Mouse (Mus musculus) adrenal gland, adult 18-20 months (tissue): ENCODE data around the gene Ccnq. TPM values are rescaled to one million over a fixed set of nuclear protein-coding genes. Genes with fewer than 3 reads are reported as not detected.
"Not testable (repeated sequence)": the region's sequence is repeated elsewhere in the genome, so short reads cannot be mapped to it uniquely, and the experiment has no call there.

Experiments
- DNase-seq, 2 experiments: peaks; one replicate each; pipeline ENCODE4 v3.0.0; 2021 to 2022; ENCODE audit warnings: low spot score in 2 of 2
- total RNA-seq, 2 experiments: library from RNA; stranded (reverse); gene quantifications; 1 replicate in 1 of 2; 2 replicates in 1 of 2; pipeline ENCODE4 v1.2.3; 2021

Ccnq gene
- total RNA-seq, 2 experiments from 2014 or later, result 35.8 to 45.9 TPM

DNA sequence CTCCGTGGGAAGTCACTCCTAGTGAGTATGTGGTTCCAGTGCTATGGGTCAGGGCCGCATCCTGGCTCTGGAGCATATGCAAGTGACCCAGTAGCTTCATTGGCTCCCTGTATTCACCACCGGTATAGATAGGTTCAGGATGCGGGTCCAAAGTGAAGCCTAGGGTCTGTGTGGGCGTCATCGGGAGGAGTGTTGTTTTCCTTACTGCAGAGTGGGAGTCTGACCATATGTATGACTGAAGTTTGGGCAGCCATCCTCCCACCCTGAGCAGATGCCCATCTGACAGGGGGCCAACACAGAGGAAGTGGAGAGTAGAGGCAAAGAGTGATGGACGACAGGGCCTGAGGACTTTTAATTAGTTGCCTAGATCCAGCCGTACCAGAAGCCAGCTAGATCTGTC, 12.8 kb upstream of the Ccnq start:
- no peak for DNase-seq

DNA sequence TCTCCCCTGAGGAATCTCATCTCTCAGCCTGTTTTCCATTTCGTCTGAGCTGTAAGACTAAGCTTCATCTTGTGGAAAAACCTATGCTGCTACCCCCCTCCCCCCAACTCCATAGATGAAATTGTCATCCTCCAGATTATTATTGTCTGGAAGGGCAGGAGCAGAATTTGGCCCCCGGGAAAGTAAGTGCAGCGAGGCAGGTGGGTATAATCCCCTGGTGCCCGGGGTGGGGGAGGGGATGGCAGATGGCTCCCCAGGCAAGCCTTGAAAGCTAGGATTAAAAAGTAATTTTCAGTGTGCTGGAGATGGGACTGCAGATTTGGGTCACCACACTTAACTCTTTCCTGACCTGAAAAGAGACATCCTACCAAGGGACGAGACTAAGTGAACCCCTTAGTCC, 10.7 kb upstream of the Ccnq start:
- DNase-seq, result no peak

- no peak for DNase-seq
These were observed 9.6 kb upstream of the Ccnq start for GRCm38 (mm10) chr11:78761086-78761485.

DNA sequence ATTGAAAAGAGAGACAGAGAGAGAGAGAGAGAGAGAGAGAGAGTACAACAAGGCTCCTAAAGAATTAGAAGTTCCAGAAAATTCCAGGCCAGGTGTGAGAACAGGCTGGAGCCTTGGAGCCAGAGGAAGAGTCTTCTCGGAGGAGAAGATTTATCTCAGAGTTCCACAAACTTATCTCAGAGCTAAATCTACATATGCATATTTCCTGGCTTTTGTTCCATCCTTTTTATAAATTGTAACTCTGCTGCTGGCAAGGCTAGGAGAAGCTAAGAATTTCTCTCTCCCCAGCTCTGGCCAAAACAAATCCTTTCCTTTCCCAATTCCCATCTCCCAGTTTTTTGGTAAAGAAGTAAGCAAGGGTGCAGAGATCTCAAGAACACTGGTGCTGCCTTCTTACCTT, 3.8 kb upstream of the Ccnq start:
- DNase-seq, result no peak

DNA sequence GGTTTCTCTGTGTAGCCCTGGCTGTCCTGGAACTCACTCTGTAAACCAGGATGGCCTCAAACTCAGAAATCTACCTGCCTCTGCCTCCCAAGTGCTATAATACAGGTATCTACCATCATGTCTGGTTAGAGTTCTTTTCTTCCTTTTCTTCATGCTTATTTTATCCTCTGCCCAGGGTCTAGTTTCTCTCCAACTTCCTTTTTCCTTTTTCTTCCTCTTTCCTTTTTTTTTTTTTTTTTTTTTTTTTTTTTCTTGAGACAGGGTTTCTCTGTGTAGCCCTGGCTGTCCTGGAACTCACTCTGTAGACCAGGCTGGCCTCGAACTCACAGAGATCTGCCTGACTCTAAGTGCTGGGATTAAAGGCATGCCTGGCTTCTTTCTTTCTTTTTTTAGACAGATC, 2.6 kb upstream of the Ccnq start:
- not testable (repeated sequence) for DNase-seq

DNA sequence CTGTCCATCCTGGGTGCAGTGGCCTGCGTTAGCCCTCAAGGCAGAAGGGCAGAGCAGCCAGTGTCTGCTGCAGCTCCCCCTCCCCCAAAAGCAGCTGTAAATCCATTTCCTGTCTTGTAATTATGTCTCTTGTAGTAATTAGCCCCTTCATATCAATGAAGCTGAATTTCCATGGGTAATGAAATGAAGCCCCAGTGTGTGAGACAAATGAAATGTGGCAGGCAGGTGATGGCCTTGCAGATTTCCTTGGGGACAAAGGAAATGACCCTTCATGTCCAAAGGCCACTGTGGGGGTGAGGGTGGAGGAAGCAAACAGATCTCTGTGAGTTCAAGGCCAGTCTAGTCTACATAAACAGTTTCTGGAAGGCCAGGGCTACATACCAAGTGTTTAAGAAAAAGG, 1.7 kb upstream of the Ccnq start:
- DNase-seq, result no peak

DNA sequence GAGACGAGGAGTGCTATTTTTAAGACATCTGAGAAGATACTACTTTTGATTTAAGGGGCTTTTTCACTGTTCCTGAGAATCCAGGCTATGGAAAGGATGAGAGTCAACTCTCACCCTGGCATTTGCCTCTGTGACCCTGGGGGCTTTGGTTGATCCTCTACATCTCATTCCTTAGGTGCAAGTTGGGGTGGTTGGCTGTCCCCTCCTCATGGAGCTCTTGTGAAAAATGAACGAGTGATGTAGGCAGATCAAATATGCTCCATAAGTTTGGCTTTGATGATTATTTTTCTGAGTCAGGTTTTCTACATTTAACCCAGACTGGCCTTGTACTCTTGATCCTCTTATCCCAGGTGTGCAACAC, 294 bp upstream of the Ccnq start:
- DNase-seq, result no peak

DNA sequence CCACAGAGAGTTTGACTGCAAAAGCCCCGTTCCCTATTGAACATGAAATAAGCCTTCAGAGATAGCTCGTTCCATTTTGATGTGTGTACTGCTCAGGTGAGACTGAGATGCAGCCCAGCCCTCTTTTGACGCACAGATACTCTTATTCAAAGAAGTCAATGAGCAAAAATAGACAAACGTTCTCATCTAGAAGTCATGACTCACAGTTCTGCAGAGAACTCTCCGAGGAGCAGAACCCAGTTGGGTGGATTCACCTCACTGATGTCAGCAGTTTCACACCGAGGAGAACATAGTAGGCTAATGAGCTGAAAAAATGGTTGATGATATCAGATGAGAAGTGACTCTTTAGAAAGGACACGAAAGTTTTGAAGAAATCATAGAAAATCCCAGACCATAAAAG, 5.3 kb downstream of the Ccnq start:
- DNase-seq, result no peak

DNA sequence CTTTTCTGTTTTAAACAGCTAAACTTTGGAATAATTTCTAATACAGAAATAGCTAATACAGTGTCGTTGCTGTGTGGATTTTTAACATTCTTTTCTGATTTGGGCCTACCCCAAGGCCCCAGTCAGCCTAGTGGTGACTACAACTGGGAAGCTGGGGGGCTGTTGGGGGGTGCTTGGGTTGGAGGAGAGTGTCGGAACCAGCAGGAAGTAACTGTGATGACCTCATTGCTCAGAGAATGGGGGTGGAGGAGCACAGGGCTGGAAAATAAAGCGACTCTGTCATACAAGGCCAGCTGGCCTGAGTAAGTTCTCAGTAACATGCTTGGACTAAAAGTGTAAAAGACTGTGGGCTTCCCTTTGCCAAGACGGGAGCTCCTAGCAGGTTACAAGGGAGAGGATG, 6.1 kb downstream of the Ccnq start:
- peak in 1 of 2 experiments; percentile 38 for DNase-seq

GRCm38 (mm10) chr11:78742461-78742860, 9.1 kb downstream of the Ccnq start:
- DNase-seq, result no peak

DNA sequence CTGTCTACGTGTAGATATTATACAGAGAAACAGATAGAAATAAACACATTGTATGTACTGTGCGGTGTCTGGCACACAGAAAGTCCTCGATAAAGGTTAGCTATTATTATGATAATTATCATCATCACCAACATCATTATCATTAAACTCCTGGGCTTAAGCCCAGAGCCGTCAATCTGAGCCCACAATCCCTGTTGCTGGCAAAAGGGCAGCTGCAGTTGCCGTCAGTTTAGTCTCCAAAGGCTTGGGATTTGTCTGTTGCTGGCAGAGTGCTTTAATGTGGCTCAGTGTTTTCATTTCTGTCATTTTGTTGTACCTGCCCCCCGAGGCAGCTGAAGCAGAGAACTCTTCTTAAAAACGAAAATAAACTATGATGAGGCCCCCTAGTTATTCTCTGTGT, 9.6 kb downstream of the Ccnq start:
- DNase-seq, result no peak

DNA sequence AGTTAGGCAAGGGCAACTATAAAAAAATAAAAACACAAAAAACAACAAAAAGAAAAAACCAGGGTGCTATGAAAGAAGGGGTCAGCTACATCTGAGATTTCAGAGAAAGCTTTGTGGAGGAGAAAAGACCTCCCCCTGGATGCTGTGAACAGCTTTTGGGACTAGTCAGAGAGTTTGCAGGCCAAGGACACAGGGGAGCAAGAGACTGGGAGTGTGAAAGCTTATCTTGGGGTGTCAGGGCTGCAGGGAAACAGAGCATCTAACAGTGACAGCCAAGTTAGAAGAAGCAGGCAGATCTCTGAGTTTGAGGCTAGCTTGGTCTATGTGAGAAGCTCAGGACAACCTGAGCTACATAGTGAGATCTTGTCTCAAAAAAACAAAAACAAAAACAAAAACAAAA, 12.2 kb downstream of the Ccnq start:
- no peak for DNase-seq

- DNase-seq, result no peak
These were observed 14.6 kb downstream of the Ccnq start for GRCm38 (mm10) chr11:78736877-78737408.

- DNase-seq, result no peak
These were observed 16.4 kb downstream of the Ccnq start for GRCm38 (mm10) chr11:78735168-78735567.

GRCm38 (mm10) chr11:78732619-78733018, 18.9 kb downstream of the Ccnq start:
- no peak for DNase-seq

- no peak for DNase-seq
These were observed 20.6 kb downstream of the Ccnq start for GRCm38 (mm10) chr11:78730902-78731301.

DNA sequence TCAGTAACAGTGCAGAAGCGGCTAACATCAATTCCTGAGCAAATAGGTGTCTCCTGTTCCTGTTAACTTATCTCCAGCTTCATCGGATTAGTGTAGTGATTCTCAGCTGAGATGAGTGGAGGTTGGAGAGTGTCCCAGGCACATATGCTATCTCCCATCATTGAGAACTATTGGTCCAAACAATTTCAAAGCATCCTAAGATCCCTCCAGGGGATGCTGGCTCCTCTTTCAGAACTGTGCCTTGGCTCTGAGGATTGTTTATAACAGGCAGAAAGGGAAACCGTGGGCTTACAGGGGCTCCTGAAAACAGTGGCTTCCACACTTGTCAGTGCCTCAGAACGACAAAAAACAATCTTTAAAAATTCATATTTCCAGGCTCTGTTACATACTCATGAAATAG, 23.5 kb downstream of the Ccnq start:
- no peak for DNase-seq

DNA sequence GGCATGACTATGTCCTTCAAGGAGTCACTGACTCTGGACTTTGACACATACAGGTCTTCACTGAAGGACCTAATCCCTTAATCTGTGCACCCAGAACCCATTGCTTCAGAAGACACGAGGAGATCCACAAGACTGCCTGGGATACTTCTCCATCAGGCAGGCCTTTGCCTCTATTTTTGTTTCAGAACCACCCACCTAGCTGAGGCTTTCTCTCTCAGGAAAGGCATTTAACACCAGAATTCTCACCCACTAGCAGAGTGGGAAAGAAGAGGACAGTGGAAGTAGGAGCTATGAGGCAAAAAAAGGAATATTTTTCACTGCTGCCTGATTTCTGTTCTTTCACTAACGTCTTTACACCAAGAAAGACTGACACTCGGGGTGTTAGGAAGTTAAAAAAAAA, 25.2 kb downstream of the Ccnq start:
- DNase-seq, result no peak

DNA sequence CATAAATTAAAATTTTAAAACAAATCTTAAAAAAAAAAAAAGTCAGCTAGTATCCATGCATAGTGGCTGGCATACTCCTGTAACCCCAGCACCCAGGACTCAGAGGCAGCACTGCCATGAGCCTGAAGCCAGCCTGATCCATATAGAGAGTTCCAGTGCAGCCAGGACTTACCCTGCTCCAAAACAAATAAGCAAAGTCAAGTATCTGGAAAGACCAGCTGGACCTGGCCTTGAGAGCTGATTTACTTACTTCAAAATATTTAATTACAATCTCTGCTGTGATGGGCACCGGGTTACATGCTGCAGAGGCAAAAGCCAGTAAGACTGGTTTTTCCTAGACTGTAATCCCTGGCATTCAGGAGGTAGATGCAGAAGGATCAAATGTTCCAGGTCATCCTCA, 26.7 kb downstream of the Ccnq start:
- DNase-seq, result no peak

DNA sequence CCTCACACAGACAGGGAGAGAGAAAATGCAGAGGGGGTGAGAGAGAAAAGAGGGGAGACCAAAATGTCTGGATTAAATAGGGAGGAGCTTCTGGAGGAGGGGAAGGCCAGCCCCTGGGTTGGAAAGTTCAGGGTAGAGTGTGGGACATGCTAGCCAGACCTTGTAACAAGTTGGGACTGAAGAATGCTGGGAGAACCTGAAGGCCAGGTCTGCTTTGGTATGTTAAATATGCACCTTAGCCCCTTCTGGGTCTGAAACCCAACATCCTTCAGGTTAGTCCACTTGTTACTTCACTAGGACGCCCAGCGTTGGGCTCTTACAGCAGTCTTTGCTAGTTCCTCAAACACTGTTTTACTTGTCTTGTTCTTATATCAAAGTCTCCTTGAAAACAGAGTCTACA, 30.1 kb downstream of the Ccnq start:
- DNase-seq, result no peak

- no peak for DNase-seq
These were observed 33.9 kb downstream of the Ccnq start for GRCm38 (mm10) chr11:78717655-78718054.

DNA sequence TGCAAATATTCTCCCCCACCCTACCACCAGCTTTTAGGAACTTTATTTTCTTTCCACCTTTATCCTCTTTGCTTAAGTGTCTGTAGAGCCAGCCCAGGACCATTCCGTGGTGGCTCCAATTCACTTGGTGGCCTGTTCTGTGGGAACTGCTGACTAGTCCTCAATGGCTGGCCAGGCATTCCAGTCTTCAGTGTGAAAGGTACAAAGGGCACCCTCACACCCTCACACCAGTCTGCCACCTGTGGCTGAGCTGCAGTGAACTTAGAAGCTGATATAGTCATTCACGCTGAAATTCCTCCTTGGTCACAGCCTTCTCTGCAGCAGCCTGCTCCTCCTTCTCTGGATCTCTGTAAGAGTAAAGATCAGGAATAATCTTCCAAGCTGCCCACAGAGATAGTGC, 42.9 kb downstream of the Ccnq start:
- DNase-seq, result no peak

GRCm38 (mm10) chr11:78706026-78706425, 45.5 kb downstream of the Ccnq start:
- no peak for DNase-seq

DNA sequence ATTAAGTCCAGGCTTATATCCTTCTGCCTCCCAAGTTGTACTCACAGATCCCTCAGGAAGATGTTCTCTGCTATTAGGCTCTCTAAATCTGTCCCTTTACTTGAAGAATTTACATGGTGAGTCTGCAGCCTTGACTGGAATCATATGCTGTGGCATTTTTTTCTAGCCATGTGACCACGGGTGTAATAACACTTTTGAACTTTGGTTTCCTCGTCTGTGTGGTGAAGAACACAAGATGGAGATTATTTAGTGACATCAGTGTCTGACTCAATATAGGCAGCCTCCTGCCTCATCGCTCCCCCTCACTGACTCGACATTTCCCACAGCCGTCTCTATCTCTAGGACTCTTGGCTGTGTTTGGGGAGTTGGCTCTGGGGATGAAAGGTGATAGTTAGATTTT, 48.4 kb downstream of the Ccnq start:
- DNase-seq, result no peak
